Mouse (Mus musculus) cortical plate, adult 2 months (tissue): ENCODE measurements at regions not wholly inside any gene's neighbourhood (a gene's known extent, or its start where the extent isn't known, plus 50 kb on each side); places are given as distances from the start of the nearest gene placed in this dataset.

Experiments
- H3K27ac ChIP-seq: fragments of 200-500 bp; 2 replicates; pipeline ENCODE4 v1.5.1; 2012; ENCODE audit warnings: low read length, control low read depth, inconsistent platforms; ENCODE audit not compliant: insufficient read depth
- H3K4me1 ChIP-seq: fragments of 200-500 bp; 2 replicates; pipeline ENCODE4 v1.6.1; 2011; ENCODE audit warnings: low read length; ENCODE audit not compliant: control insufficient read depth, insufficient read depth
- H3K4me3 ChIP-seq: fragments of 200-500 bp; 2 replicates; pipeline ENCODE4 v1.5.1; 2011; ENCODE audit warnings: mild to moderate bottlenecking, low read length, control low read depth; ENCODE audit not compliant: insufficient read depth
- CTCF ChIP-seq: fragments of 200-500 bp; IDR thresholded peaks from 2 replicates; pipeline ENCODE4 v1.5.1; 2011; ENCODE audit warnings: mild to moderate bottlenecking, control low read depth, low read length; ENCODE audit not compliant: insufficient read depth; ENCODE audit errors: extremely low read depth
- POLR2A ChIP-seq: fragments of 200-500 bp; IDR thresholded peaks from 2 replicates; pipeline ENCODE4 v1.6.1; 2011; ENCODE audit warnings: mild to moderate bottlenecking, low read length, control low read depth; ENCODE audit not compliant: insufficient read depth; ENCODE audit errors: extremely low read depth

- H3K27ac ChIP-seq = no peak overlapping the region
- H3K4me1 ChIP-seq = no peaks in the 10 kb centered on the region
These were observed 330.4 kb upstream of the Arglu1 start for GRCm38 (mm10) chr8:9020744-9021143.

GRCm38 (mm10) chr8:9020180-9020579 is 329.9 kb upstream of the Arglu1 start:
- TF ChIP-seq CTCF (no peak), POLR2A (no peak)
- Histone ChIP-seq H3K27ac (no peak overlapping the region), H3K4me1 (no peaks in the 10 kb centered on the region), H3K4me3 (no peak overlapping the region)

More at GRCm38 (mm10) chr8:9020744-9021143, 330.4 kb upstream of the Arglu1 start:
- no peak overlapping the region for H3K4me3 ChIP-seq
- TF ChIP-seq CTCF (no peak), POLR2A (no peak)

DNA sequence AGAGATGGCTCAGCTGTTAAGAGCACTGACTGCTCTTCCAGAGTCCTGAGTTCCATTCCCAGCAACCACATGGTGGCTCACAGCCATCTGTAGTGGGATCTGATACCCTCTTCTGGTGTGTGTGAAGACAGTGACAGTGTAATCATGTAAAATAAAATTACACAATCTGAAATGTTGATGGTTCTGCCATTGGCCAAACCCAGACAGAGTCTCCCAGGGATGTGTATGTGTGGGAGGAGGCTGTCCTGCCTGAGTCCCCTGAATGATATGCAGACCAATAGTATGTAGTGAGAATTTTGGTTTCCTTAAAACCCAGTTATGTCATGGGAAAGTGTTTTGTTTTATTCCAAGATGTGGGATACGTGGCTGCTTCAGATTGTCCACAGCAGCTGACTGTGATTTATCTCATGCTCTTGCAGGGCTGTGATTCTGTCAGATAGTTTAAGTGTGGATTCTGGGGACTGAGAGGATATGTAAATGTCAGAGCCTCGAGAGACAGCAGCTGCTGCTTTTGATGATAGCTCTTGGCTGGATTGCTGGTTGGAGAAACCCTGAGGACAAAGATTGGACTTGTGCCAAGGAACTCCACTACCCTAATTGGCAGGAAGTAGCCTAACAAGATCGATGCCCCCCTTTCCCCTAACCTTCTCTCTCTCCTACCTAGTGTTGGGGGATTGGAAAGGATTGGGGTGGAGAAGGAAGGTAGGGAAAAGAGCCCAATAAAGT is 321.6 kb upstream of the Arglu1 start:
- Histone ChIP-seq H3K27ac (no peak overlapping the region), H3K4me1 (no peaks in the 10 kb centered on the region), H3K4me3 (no peak overlapping the region)
- no peak for TF ChIP-seq CTCF
- TF ChIP-seq POLR2A = no peak

GRCm38 (mm10) chr8:9008006-9008780 is 317.9 kb upstream of the Arglu1 start:
- no peak for TF ChIP-seq POLR2A
- no peak for TF ChIP-seq CTCF
- H3K4me3 ChIP-seq = no peak overlapping the region

GRCm38 (mm10) chr8:8999914-9000313 is 309.6 kb upstream of the Arglu1 start:
- Histone ChIP-seq H3K4me3 (no peak overlapping the region), H3K27ac (no peak overlapping the region), H3K4me1 (no peaks in the 10 kb centered on the region)
- TF ChIP-seq CTCF (no peak), POLR2A (no peak)

More at GRCm38 (mm10) chr8:9008006-9008780, 317.9 kb upstream of the Arglu1 start:
- H3K27ac ChIP-seq = no peak overlapping the region
- H3K4me1 ChIP-seq = no peaks in the 10 kb centered on the region

DNA sequence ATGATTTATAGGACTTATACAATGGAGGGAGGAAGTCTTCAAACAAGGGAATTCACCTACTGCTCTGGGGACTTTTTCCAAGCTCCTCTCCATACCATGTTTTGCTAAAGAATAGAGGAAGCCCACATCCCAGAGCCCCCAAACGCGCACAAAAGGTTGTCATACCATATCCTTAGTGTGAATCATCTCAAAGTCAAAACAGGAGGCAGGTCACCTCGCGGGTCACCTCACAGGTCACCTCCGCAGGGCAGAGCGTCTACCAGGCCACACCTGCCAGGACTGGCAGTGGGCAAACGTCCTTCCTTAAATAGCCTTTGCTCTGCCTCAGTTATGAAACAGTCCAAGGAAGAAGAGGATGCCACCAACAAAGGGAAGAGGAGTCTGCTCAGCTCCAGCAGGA is 307.3 kb upstream of the Arglu1 start:
- Histone ChIP-seq H3K4me1 (peaks cover 1% of the 10 kb centered on the region; the same call in 1 of the 2 replicates), H3K4me3 (no peak overlapping the region), H3K27ac (no peak overlapping the region)
- TF ChIP-seq CTCF (no peak), POLR2A (no peak)

DNA sequence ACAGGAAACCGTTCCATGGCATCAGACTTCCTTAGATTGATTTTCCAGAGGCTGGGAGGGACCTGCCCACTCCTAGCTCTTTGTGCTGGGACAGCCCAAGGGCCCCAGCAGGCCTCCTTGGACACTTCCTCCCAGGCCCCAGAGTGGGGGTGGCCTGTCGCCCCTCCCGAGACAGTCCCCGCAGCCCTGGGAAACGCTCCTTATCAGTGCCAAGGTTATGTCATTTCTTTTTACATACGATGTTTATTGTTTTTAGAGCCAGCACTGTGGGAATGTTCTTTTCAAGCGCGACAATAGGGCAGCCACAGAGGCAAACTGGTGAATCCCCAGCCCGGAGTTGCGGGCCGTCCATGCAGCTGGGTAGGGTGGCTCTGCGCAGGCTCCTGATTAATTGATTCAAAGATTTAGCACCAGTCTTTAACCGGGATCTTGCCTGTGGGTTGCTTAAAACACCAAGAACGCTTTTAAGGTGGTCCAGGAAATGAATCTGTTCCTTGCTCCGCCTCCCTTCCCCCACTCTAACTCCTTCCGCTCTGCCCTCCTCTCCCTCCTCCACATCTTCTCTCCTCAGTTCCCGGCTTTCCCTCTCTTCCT is 304.4 kb upstream of the Arglu1 start:
- TF ChIP-seq CTCF (no peak), POLR2A (no peak)
- peaks cover 1% of the 10 kb centered on the region; the same call in 1 of the 2 replicates for H3K4me1 ChIP-seq
- H3K4me3 ChIP-seq = peak overlapping the region; percentile 14
- peak overlapping the region; percentile 45; the same call in 1 of the 2 replicates for H3K27ac ChIP-seq

DNA sequence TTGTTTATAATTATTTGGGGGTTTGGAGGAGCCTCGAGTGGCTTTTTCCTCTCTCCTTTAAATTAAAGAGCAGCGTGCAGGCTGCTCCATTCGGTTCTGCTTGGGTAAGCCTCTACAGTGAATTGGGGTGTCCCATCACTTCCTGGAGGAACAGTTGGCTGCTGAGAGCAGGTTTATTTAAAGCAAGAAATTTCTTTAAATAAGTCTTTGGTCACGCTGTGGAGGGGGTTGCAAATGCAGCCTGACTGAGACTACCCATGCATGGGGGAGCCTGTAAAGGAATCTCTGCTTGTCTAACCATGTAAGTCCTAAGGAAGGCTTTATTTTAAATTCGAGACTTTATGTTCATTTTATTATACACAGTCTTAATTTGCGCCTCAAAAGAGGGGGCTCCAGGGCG is 303.7 kb upstream of the Arglu1 start:
- Histone ChIP-seq H3K4me1 (peaks cover 1% of the 10 kb centered on the region; the same call in 1 of the 2 replicates), H3K4me3 (no peak overlapping the region; the same call in 1 of the 2 replicates), H3K27ac (no peak overlapping the region)
- TF ChIP-seq CTCF = no peak
- TF ChIP-seq POLR2A = no peak

- Histone ChIP-seq H3K4me3 (no peak overlapping the region), H3K27ac (peak overlapping the region; percentile 61)
- no peak for TF ChIP-seq POLR2A
- TF ChIP-seq CTCF = peak; percentile 62; the same call in 1 of the 2 replicates
These were observed 302.2 kb upstream of the Arglu1 start for GRCm38 (mm10) chr8:8992461-8993032.

More at GRCm38 (mm10) chr8:8992461-8993032, 302.2 kb upstream of the Arglu1 start:
- H3K4me1 ChIP-seq = peaks cover 1% of the 10 kb centered on the region; the same call in 1 of the 2 replicates
